Mouse (Mus musculus): ENCODE data around the gene Arhgef12.

DNA sequence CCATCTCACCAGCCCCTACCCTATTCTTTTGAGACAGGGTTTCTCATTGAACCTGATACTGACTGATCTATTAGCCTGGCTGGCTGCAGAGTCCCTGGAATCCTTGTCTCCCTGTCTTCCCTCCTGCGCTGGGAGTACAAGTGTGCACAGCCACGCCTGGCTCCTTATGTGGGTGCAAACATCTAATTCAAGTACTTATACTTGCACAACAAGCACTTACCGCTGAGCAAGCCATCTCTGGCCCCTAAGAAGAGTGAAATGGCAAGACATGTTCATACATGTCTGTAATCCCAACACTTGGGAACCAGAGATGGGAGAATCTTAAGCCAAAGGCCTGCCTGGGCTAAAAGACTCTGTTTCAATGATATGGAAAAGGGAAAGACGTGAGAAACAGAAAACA is 104.0 kb downstream of the Arhgef12 start:
- TF ChIP-seq CTCF (IDR thresholded peaks at IDR 0.05) (no peak), EP300 (IDR thresholded peaks at IDR 0.05) (no peak)
